Mouse (Mus musculus): Measurements from ENCODE around the gene Gm14326.
"Not testable (repeated sequence)": the region's sequence is repeated elsewhere in the genome, so short reads cannot be mapped to it uniquely, and the experiment has no call there.

Gene Gm14326

DNA sequence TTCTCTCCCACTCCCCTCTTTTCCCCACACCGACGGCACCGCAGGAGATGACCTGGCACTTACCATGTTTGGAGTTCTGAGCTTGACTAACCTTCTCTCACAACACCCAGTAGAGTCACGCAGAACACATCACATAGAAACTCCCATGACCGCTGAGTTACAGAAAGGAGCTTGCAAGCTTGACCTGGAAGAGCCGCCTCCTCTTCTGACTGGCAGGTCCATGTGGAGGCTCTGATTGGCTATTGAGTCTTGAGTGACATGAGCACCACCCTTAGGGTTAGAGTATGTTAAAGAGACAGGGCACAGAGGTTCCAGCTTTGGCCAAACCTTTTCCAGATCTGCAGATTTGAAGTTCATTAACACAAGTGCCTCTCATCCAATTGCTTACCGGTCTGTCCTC, at the start of gene Gm14326:
TSS of gene Gm14326 (minus strand) at position 153 of the 400 bp plus-strand sequence.
- DNase-seq (ENCODE audit: low read depth, low spot score): not testable (repeated sequence)

DNA sequence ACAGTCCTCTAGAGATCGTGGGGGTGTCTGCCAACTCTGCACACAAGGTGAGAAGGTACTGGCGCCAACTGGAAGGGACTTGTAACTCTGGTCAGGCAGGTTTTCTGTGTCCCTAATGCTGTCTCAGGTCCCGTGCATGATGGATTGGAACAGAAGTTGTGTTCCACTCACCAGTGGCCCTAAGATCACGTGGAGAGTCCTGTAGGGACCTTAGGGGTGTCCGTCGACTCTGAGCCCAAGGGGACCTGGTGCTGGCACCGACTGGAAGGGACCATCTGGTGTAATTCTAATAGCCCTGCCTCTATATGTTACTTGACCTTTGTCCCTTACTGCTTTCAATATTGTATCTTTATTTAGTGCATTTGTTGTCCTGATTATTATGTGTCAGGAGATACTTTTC, 17.7 kb upstream of the Gm14326 start:
- DNase-seq (ENCODE audit: low read depth, low spot score): not testable (repeated sequence)

DNA sequence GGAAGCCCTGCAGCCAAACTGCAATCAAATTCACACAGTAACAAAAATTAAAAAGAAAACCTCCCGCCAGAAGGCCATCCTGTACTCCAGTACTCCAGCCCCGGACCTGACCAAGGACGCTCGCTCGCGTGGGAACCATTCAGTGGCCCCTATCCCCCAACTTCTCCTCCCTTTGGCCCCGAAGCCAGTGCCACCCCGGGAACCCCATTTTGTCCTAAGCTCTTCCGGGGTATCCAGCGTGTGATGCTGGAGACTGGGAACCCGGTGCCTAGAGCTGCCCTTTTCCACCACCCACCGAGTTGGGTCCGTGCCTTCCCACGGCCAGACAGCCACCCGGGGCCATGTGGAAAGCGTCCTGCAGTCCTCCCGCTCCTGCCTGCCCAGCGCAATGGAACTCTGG, 363 bp downstream of the Gm14326 start:
- DNase-seq (ENCODE audit: low read depth, low spot score): not testable (repeated sequence)

DNA sequence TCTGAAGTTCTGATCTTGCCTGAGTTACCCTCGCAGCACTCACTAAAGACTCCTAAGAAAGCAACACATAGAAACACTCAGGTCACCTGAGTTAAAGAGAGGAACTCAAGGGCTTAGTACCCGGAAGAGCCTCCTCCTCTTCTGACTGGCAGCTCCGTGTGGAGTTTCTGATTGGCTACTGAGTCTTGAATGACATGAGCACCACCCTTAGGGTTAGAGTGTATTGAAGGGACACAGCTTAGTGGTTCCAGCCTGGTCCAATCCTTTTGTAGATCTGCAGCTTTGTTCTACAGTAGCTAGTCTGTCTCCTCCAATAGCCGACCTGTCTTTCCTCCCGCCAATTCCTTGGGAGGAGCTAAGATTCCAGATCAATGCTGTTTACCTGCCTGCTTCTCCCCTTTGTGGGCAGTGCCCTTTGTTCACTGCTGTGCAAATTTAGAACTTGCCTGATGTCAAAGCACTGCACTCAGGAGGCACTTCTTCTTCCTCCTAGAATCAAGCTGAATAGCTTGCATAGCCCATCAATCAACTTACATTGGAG, 31.5 kb downstream of the Gm14326 start, which contains the start of gene Zfp972:
TSS of gene Zfp972 (minus strand) at position 51 of the 541 bp plus-strand sequence.
- not testable (repeated sequence) for DNase-seq (ENCODE audit: low read depth, low spot score)

DNA sequence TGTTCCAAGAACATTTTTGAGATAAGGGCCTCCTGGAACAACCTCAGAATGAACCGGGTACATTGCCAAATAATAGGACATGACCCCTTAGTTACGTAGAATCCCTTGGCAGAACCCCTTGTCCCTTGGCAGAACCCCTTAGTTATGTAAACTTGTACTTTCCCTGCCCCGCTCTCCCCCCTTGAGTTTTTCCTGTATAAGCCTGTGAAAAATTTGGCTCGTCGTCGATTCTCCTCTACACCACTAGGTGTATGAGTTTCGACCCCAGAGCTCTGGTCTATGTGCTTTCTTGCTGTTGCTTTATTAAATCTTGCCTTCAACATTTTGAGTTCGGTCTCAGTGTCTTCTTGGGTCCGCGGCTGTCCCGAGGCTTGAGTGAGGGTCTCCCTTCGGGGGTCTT, 53.8 kb downstream of the Gm14326 start:
- DNase-seq (ENCODE audit: low read depth, low spot score): not testable (repeated sequence)

DNA sequence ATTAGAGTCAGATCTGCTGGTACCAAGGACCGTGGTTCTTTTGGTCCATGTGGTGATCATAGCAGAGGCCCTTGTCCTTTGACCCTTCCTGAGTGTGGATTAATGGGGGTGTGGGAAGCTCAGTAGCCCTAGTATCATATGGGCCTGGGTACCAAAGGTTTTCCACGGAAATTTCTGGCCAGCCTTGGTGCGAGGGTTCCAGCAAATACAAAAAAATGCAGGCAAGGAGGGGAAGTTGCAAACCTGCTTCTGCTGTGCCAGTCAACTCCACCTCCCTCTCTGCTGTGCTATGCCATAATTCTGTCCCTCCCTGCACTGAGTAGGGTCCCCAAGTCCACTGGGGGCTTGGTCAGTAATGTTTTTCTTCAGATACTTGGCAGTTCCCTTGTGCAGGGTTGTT, 58.9 kb downstream of the Gm14326 start:
- DNase-seq (ENCODE audit: low read depth, low spot score): not testable (repeated sequence)

DNA sequence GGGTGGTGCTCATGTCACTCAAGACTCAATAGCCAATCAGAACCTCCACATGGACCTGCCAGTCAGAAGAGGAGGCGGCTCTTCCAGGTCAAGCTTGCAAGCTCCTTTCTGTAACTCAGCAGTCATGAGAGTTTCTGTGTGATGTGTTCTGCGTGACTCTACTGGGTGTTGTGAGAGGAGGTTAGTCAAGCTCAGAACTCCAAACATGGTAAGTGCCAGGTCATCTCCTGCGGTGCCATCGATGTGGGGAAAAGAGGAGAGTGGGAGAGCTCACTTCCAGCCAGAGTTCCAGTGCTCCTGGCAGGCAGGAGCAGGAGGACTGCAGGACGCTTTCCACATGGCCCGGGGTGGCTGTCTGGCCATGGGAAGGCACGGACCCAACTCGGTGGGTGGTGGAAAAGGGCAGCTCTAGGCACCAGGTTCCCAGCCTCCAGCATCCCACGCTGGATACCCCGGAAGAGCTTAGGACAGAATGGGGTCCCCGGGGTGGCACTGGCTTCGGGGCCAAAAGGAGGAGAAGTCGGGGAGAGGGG, 60.0 kb downstream of the Gm14326 start, which contains the start of gene Gm14327:
TSS of gene Gm14327 (plus strand) at position 51 of the 533 bp plus-strand sequence.
- not testable (repeated sequence) for DNase-seq (ENCODE audit: low read depth, low spot score)

DNA sequence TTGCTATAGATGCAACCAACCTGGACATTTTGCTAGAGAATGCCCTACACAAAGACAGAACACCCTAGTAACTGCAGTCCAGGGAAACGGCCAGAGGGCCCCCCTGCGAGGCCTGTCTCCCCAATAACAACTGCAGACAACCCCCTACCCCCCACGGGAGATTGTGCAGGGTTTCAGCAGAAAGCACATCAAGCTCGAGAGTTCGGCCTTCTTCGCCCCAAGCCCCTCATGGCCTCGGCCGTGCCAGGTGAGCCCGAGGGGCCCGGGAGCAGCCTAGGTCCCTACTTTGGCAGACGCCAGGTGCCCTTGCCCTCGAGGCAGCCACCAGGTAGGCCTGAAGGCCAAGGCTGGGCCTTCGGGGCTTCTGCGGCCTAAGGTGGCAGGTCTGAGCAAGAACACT, 69.4 kb downstream of the Gm14326 start:
- DNase-seq (ENCODE audit: low read depth, low spot score): not testable (repeated sequence)
